Mouse (Mus musculus): ENCODE measurements around the gene Psd4. TPM values are rescaled to one million over a fixed set of nuclear protein-coding genes. Genes with fewer than 3 reads are reported as not detected.

Psd4 gene
- 1 to 10 TPM; 1.7 to 2.4 TPM for total RNA-seq (2021)
- long read RNA-seq, experiment 1, full-length matches to known transcripts: 2 of 3 reads
- long read RNA-seq, experiment 1, partial matches to known transcripts: 1 of 3 reads
- long read RNA-seq, experiment 1, other reads (novel, unspliced or antisense): 0 of 3 reads
- long read RNA-seq, experiment 2, partial matches to known transcripts: 0 of 1 reads
- long read RNA-seq, experiment 2, other reads (novel, unspliced or antisense): 1 of 1 reads

- peak; percentile 23 to 57 for DNase-seq (ENCODE audit: low spot score in 2 of 2)
These were observed at the start of gene Psd4 for GRCm38 (mm10) chr2:24367030-24367894. Psd4 (plus strand) TSS chr2:24367580.

DNA sequence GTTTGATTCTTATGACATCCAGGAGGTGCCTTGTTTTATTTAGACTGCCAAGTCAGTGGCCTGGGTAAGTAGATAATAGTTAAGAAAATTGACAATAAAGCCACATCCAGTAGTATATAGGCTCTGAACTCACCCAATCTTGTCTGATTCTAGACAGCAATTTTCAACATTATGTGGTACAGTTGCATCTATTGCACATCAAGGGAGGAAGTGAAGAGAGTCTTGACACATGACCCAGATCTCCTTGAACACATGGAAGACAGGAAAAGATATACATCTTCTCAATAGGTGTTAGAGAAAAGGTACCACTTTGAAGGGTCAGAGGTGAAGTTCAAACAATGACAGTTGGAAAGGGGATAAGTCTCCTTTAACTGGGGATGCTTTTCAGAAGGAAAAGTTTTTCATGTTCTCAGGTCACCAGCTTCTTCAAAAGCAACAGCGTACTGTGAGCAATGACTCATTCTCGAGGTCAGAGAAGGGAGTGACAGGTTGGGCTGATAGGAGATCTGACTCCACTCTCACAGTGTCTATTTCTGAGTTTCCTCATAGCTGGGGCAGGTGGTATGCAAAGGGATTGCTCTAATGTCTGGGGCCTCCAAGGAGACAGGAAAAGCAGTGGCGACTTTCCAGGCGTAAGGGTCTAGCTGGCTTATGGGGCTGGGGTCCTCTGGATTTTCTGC is 49.3 kb upstream of the Psd4 start:
- no peak for DNase-seq (ENCODE audit: low spot score in 2 of 2)

DNA sequence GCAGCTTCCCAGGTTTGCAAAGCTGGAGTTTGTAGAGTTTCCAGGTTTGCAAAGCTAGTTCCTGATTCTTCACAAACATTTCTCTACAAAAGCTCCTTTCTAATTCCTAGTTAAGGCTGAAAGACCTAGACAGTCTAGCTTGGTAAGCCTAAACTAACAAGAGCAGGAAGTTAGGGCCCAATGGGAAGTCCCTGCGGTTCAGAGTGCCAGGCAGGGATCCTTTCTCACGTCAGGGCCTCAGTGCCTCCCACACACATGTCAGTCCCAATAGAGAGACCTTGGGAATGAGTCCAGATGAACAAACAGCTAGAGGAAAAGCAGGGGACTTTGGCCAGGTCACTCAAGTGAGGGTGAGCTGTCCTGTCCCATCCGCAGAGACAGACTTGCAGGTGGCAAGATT is 32.0 kb upstream of the Psd4 start:
- DNase-seq (ENCODE audit: low spot score in 2 of 2): no peak

DNA sequence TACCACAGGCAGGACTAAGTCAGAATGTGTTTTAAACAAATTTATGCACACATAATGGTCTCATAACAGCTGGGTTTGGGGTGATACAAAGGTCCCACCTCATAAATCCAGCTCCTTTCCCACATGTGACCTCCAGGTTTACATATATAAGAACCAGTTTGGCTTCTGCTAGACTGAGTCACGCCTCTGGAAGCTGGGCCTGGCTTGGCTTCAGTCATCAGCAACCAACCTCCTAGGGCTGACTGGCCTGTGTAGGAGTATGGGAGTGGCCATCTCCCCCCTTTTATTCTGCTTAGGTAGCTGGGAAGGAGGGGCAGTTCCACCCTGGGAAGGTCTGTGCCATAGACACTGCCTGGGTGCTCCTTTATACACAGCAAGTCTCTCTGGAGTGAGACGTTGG is 30.8 kb upstream of the Psd4 start, which contains the start of gene Il1rn:
TSS of gene Il1rn (plus strand) at position 309 of the 400 bp plus-strand sequence.
- no peak for DNase-seq (ENCODE audit: low spot score in 2 of 2)

- no peak for DNase-seq (ENCODE audit: low spot score in 2 of 2)
These were observed 25.9 kb upstream of the Psd4 start for GRCm38 (mm10) chr2:24341395-24341885.

DNA sequence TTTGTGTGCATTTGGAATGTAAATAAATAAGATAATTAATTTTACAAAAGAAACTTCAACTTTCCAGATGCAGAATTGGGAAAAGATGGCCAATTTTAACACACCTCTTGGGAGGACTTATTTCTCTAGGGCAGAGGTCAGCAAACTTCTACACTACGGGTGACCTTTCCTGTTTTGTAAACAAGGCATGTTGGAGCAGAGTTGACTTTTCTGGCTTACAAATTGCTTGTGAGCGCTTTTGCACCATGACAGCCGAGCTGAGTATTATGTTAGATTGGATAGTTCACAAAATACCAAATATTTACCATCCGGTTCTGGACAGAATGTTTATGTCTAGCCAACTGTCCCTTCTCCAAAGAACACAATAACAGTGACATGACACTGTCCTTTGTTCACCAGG is 22.8 kb upstream of the Psd4 start:
- DNase-seq (ENCODE audit: low spot score in 2 of 2): no peak

DNA sequence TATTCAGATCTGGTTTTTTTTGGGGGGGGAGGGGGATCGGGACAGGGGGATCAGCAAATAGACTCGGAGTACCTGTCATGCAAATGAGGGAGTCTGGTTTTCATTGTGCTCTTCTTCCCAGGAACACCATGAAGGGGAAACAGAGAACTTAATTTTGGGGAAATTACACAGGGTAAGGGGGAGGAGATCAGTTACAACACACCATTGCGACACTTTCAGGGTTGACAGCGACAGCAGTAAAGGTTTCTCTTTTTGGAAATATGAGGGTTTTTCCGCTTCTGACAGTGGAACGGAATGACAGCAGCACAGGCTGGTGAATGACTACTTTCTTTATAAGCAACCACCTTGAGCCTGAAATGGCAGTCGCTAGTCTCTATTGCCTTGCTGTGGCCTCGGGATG is 22.3 kb upstream of the Psd4 start:
- no peak for DNase-seq (ENCODE audit: low spot score in 2 of 2)

DNA sequence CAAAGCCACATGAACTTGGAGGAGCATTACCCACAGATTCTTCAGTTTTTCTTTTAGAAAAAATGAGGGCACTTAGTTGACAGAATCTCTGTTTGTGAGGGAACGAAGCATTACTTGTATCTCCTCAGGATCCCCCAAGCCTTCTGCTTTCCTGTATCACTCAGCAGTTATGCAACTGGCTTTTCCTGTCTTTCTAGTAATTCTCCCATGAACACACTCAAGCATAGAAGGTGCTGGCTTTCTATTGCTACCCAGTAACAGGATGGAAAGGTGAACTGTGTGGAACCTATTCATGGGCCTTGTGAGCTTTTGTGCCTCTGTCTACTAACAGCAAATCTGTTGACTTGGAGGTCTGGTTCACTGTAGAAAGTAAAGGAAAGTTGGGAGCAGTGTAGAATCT is 19.5 kb upstream of the Psd4 start:
- DNase-seq (ENCODE audit: low spot score in 2 of 2): no peak

- DNase-seq (ENCODE audit: low spot score in 2 of 2): no peak
These were observed 16.2 kb upstream of the Psd4 start for GRCm38 (mm10) chr2:24351159-24351558.

DNA sequence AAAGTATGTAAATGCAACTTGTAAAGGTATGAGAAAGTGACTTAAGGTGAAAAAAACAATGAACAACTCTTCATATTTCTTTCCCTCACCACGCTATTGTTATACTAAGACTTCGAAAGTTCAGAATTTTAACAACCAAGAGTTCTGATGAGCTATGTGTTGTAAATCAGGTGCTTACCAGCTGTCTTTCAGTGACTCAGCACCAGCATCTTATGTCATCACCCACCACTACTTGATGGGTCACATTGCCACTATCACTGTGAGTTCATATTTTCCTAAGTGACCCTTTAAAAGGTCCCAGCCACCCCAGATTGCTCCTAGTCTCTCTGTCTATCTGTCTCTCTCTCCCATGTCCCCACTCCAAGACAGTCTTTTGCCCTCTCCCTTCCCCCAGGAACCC is 14.3 kb upstream of the Psd4 start:
- no peak for DNase-seq (ENCODE audit: low spot score in 2 of 2)

- no peak for DNase-seq (ENCODE audit: low spot score in 2 of 2)
These were observed 9.7 kb upstream of the Psd4 start for GRCm38 (mm10) chr2:24357642-24358041.

GRCm38 (mm10) chr2:24359347-24359746 is 8.0 kb upstream of the Psd4 start:
- DNase-seq (ENCODE audit: low spot score in 2 of 2): no peak

DNA sequence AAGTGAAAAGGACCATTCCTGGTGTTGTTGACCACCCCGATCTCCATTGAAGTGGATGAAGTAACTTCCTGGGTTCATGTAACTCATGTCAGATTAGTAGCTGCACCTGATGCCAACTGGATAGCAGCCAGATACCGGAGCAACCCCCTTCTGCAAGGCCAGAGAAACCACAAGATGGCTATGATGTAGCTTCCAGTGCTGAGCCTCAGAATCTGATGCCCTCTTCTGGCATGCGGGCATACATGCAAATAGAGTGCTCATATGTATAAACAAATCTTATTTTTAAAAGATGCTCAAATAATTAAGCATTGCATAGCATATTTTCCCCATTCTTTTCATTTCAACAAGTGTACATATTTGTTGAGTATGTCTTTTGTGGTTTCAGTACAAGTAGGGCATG is 3.6 kb upstream of the Psd4 start:
- DNase-seq (ENCODE audit: low spot score in 2 of 2): no peak

GRCm38 (mm10) chr2:24366214-24366975 is 985 bp upstream of the Psd4 start:
- no peak for DNase-seq (ENCODE audit: low spot score in 2 of 2)

DNA sequence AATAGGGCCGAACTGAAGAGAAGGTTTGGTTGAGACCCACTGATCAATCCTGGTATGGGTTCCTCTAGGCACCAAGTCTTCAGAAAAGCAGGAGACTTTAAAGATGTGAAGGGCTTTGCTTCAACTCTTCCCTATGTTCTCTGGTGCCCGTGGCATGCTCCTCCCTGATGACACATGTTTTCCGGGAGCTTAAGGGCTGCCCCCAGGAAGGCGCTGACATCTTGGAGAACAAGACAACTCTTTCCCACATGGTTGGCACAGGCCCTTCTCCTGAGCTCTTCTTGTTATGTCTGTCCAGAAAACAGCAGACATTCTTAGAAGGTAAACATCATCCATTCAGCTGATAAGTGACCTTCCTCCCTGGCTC is 498 bp downstream of the Psd4 start:
- DNase-seq (ENCODE audit: low spot score in 2 of 2): no peak

- no peak for DNase-seq (ENCODE audit: low spot score in 2 of 2)
These were observed 11.5 kb downstream of the Psd4 start for GRCm38 (mm10) chr2:24378747-24379450.

DNA sequence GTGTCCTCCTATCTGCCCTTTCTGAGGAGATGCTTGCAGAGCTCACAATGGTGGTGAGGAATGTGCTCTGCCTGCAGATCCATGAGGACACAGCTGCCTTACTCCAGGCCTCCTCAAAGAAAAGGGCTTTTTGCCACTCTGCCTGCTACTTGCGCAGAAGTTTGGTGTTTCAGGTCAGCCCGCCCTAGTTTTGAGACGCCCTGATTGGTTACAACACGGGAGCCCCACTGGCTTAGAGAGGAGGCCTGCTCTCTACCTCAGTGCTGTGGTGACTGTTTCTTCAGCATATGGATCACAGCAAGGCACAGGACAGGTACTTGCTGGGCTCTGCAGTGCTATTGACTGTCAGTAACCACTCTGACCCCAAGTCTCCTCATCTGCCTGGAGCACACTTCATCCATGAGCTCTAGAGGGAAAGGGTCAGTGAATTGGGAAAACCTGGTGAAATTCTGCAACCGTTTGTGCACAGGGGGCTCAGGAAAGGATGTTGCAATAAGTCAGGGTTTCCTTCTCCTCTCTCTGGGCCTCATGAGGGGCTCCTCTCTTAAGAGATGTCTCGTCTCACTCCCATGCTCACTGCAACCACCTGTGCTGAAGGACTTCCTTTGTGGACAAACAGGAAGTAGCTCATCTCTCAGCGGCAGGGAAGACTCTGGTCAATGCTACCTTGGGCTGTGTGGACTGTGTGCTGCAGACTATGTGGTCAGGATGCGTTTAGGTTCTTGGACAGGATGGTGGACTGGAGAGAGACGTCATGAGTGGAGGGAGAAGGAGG is 15.3 kb downstream of the Psd4 start:
- peak in 1 of 2 experiments; percentile 3 for DNase-seq (ENCODE audit: low spot score in 2 of 2)

- DNase-seq (ENCODE audit: low spot score in 2 of 2): peak in 1 of 2 experiments; percentile 3
These were observed 16.3 kb downstream of the Psd4 start for GRCm38 (mm10) chr2:24383636-24384035.

- DNase-seq (ENCODE audit: low spot score in 2 of 2): peak in 1 of 2 experiments; percentile 4
These were observed 17.0 kb downstream of the Psd4 start for GRCm38 (mm10) chr2:24384393-24384792.
